Mouse (Mus musculus): ENCODE results near the gene Zfp598.
A peak's percentile ranks its signal among the peaks of the same experiment; 100 is the strongest.

DNA sequence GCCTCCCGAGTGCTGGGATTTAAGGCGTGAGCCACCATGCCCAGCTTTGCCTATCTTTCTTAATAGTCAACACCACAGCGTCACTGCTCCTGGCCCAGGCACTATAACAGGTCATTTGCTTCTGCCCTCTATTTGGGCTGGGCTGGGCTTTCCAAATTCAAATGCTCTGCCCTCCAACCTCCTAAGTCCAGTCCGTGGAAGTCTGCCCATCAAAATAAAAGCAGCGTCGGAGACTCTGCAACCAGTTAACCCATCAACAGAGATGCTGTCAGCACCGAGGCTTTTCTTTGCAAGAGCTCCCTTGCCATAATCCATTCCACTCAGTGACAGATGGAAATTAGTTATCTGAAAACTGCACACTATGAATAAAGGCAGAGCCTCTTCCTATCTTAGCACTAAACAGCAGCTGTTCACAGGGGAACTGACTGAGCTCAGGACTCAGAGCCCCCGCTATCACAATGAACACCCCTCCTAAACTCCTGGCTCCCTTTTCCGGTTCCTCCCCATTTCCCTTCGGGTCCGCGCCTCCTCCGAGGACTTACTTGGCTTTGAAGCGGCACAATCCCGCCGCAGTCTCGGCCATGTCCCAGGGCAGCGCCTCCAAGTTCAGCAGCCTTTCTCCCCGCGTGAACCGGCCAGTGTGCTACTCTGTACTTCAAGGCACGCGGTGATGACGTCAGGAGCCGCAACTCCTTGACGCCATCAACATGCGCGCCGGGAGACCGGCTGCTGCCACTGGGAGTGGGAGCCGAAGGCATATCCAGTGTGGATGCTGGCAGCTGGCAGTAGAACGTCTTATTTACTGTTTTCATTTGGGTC, 37.7 kb downstream of the Zfp598 start, which contains the start of gene Tbl3:
- TF ChIP-seq CTCF (IDR thresholded peaks at IDR 0.05; ENCODE audit: insufficient read depth, low read depth, low read length): no peak
- peak; percentile 86; the same call in 1 of the 2 replicates for TF ChIP-seq POLR2A (IDR thresholded peaks at IDR 0.05; ENCODE audit: insufficient read depth, low read depth, low read length)

Data from olfactory bulb, adult 2 months (tissue).